Mouse (Mus musculus): ENCODE results near the gene Cbr4. TPM values are rescaled to one million over a fixed set of nuclear protein-coding genes. Genes with fewer than 3 reads are reported as not detected.

Cbr4 gene
- total and polyA plus RNA-seq, 3 experiments: 37.0 to 59.1 (median 40.2) TPM

- Histone ChIP-seq H3K36me3 (replicated peaks in 1 of 2; ENCODE audit: control insufficient read depth in 1 of 2, insufficient read depth in 1 of 2, low read length in 1 of 2) (peaks cover 20 to 65% of the 10 kb centered on the region in 2 experiments), H3K4me1 (ENCODE audit: control insufficient read depth in 1 of 2, insufficient read depth in 2 of 2) (peaks cover 3% of the 10 kb centered on the region in 2 experiments; a peak in 2 of 4 replicates), H3K27ac (ENCODE audit: insufficient read depth, low read depth) (no peak overlapping the region), H3K79me2 (replicated peaks; ENCODE audit: control insufficient read depth, extremely low read depth, insufficient read depth, poor library complexity, severe bottlenecking) (no peaks in the 10 kb centered on the region), H3K4me3 (replicated peaks in 1 of 3; ENCODE audit: low read depth in 2 of 3, low read length in 2 of 3, poor library complexity in 1 of 3) (no peak overlapping the region), H3K9ac (ENCODE audit: insufficient read depth, low read depth) (no peak overlapping the region), H3K27me3 (replicated peaks) (no peaks in the 10 kb centered on the region), H3K4me2 (ENCODE audit: insufficient read depth, low read depth, poor library complexity, severe bottlenecking) (no peak overlapping the region), H3K9me3 (replicated peaks; ENCODE audit: low read length) (no peaks in the 10 kb centered on the region)
- dilution Hi-C loops (cut with MboI; ENCODE audit: extremely low pct_ligation_motif_present, extremely low pct_unique_long_range_greater_than_20kb, low sequenced_read_pairs): no loop called here
- in situ Hi-C loops (cut with MboI; ENCODE audit: low pct_ligation_motif_present, low pct_unique_long_range_greater_than_20kb, low sequenced_read_pairs): loop anchor here (25.0 kb wide), 3 partner anchors 439 to 989 kb away; partner anchors contain the start of genes Aadat and Gm10283
- TF ChIP-seq POLR2A (IDR thresholded peaks at IDR 0.05; ENCODE audit: low read depth, low read length) (no peak), ZNF384 (IDR thresholded peaks at IDR 0.05; ENCODE audit: low read depth, low read length) (no peak), MXI1 (IDR thresholded peaks at IDR 0.05; ENCODE audit: low read depth, low read length) (no peak), UBTF (IDR thresholded peaks at IDR 0.05; ENCODE audit: low read depth, low read length) (no peak), USF2 (conservative IDR thresholded peaks at IDR 0.05; ENCODE audit: low read depth, low read length) (no peak), EP300 (IDR thresholded peaks at IDR 0.05; ENCODE audit: low read length) (no peak), MAZ (IDR thresholded peaks at IDR 0.05; ENCODE audit: low read depth, low read length) (no peak), BHLHE40 (IDR thresholded peaks at IDR 0.05; ENCODE audit: low read depth, low read length) (no peak), NELFE (IDR thresholded peaks at IDR 0.05; ENCODE audit: low read depth, low read length) (no peak), GABPA (IDR thresholded peaks at IDR 0.05; ENCODE audit: insufficient replicate concordance, low read depth, low read length) (no peak), NRF1 (IDR thresholded peaks at IDR 0.05; ENCODE audit: low read depth, low read length) (no peak), RAD21 (IDR thresholded peaks at IDR 0.05; ENCODE audit: low read depth, low read length) (no peak), SIN3A (IDR thresholded peaks at IDR 0.05; ENCODE audit: low read length) (no peak)
- no peak for DNase-seq (ENCODE audit: extremely low read depth)
Measured at GRCm38 (mm10) chr8:61500914-61501313, 13.4 kb downstream of the Cbr4 start.

- H3K36me3 ChIP-seq (replicated peaks in 1 of 2; ENCODE audit: control insufficient read depth in 1 of 2, insufficient read depth in 1 of 2, low read length in 1 of 2): peaks cover 15 to 55% of the 10 kb centered on the region in 2 experiments
- no peak overlapping the region for H3K4me2 ChIP-seq (ENCODE audit: insufficient read depth, low read depth, poor library complexity, severe bottlenecking)
- no peak overlapping the region for H3K9ac ChIP-seq (ENCODE audit: insufficient read depth, low read depth)
- H3K79me2 ChIP-seq (replicated peaks; ENCODE audit: control insufficient read depth, extremely low read depth, insufficient read depth, poor library complexity, severe bottlenecking): no peaks in the 10 kb centered on the region
- dilution Hi-C loops (cut with MboI; ENCODE audit: extremely low pct_ligation_motif_present, extremely low pct_unique_long_range_greater_than_20kb, low sequenced_read_pairs): no loop called here
- in situ Hi-C loops (cut with MboI; ENCODE audit: low pct_ligation_motif_present, low pct_unique_long_range_greater_than_20kb, low sequenced_read_pairs): loop anchor here (25.0 kb wide), 3 partner anchors 440 to 990 kb away; partner anchors contain the start of genes Aadat and Gm10283
- no peaks in the 10 kb centered on the region for H3K9me3 ChIP-seq (replicated peaks; ENCODE audit: low read length)
- no peak for TF ChIP-seq MAZ (IDR thresholded peaks at IDR 0.05; ENCODE audit: low read depth, low read length)
- no peak for TF ChIP-seq SIN3A (IDR thresholded peaks at IDR 0.05; ENCODE audit: low read length)
- TF ChIP-seq POLR2AphosphoS2 (IDR thresholded peaks at IDR 0.05; ENCODE audit: low read depth, low read length): no peak
- TF ChIP-seq GABPA (IDR thresholded peaks at IDR 0.05; ENCODE audit: insufficient replicate concordance, low read depth, low read length): no peak
- no peak for TF ChIP-seq E2F4 (IDR thresholded peaks at IDR 0.05; ENCODE audit: insufficient replicate concordance, low read depth, low read length)
- TF ChIP-seq ZKSCAN1 (IDR thresholded peaks at IDR 0.05; ENCODE audit: borderline replicate concordance, low read depth, low read length): no peak
- no peak for TF ChIP-seq EP300 (IDR thresholded peaks at IDR 0.05; ENCODE audit: low read length)
- no peak for TF ChIP-seq NELFE (IDR thresholded peaks at IDR 0.05; ENCODE audit: low read depth, low read length)
- TF ChIP-seq TCF12 (IDR thresholded peaks at IDR 0.05; ENCODE audit: low read depth, low read length): no peak
- peaks cover 3% of the 10 kb centered on the region in 2 experiments; a peak in 2 of 4 replicates for H3K4me1 ChIP-seq (ENCODE audit: control insufficient read depth in 1 of 2, insufficient read depth in 2 of 2)
- no peak overlapping the region for H3K4me3 ChIP-seq (replicated peaks in 1 of 3; ENCODE audit: low read depth in 2 of 3, low read length in 2 of 3, poor library complexity in 1 of 3)
- no peak for DNase-seq (ENCODE audit: extremely low read depth)
- H3K27ac ChIP-seq (ENCODE audit: insufficient read depth, low read depth): no peak overlapping the region
- H3K27me3 ChIP-seq (replicated peaks): no peaks in the 10 kb centered on the region
Measured at GRCm38 (mm10) chr8:61502277-61502676, 14.7 kb downstream of the Cbr4 start.

All from CH12.LX (cell line).